Mouse (Mus musculus) midbrain, embryonic 13.5 days (tissue): ENCODE data around the gene Slc2a8. TPM values are rescaled to one million over a fixed set of nuclear protein-coding genes. Genes with fewer than 3 reads are reported as not detected.

Experiments
- ATAC-seq: fragments of 200-750 bp; cut with Nextera tagmentation; 2 replicates; pipeline ENCODE4 v1.8.0; 2017; ENCODE audit warnings: mild to moderate bottlenecking, moderate TSS enrichment, moderate library complexity
- H3K27ac ChIP-seq: fragments of 300-500 bp; sonication (generic); 2 replicates; pipeline ENCODE4 v1.5.1; 2015; ENCODE audit warnings: inconsistent platforms, mild to moderate bottlenecking, moderate library complexity
- H3K27me3 ChIP-seq: fragments of 300-500 bp; sonication (generic); 2 replicates; pipeline ENCODE4 v1.6.1; 2015; ENCODE audit warnings: mild to moderate bottlenecking, inconsistent platforms
- H3K36me3 ChIP-seq: fragments of 300-500 bp; sonication (generic); 2 replicates; pipeline ENCODE4 v1.6.1; 2015; ENCODE audit warnings: mild to moderate bottlenecking, inconsistent platforms
- H3K4me1 ChIP-seq: fragments of 300-500 bp; sonication (generic); replicated peaks from 2 replicates; pipeline ENCODE4 v1.6.1; 2015; ENCODE audit warnings: inconsistent platforms
- H3K4me2 ChIP-seq: fragments of 300-500 bp; sonication (generic); replicated peaks from 2 replicates; pipeline ENCODE4 v1.6.1; 2015; ENCODE audit warnings: moderate library complexity, mild to moderate bottlenecking, inconsistent platforms
- H3K4me3 ChIP-seq: fragments of 300-500 bp; sonication (generic); replicated peaks from 2 replicates; pipeline ENCODE4 v1.5.1; 2015; ENCODE audit warnings: mild to moderate bottlenecking, inconsistent platforms
- H3K9ac ChIP-seq: fragments of 300-500 bp; sonication (generic); replicated peaks from 2 replicates; pipeline ENCODE4 v1.6.1; 2015; ENCODE audit warnings: mild to moderate bottlenecking, inconsistent platforms
- H3K9me3 ChIP-seq: fragments of 300-500 bp; sonication (generic); 2 replicates; pipeline ENCODE4 v1.6.1; 2016; ENCODE audit warnings: mild to moderate bottlenecking, inconsistent platforms
- WGBS: fragments of 180-500 bp; shearing (Covaris S2); methylation state at CpG from one replicate; pipeline ENCODE4 v1.1.7; 2015; 5-methylcytosine and 5-hydroxymethylcytosine counted together
- polyA plus RNA-seq: library from polyadenylated mRNA; unstranded; fragments of >200 nt; fragmentation: Nextera tagmentation; extraction: Ambion mirVana; gene quantifications from 2 replicates; pipeline ENCODE4 v1.2.1, GENCODE M21; 2015

Slc2a8 gene
- polyA plus RNA-seq, 1 experiment from 2014 or later = 20.6 TPM

DNA sequence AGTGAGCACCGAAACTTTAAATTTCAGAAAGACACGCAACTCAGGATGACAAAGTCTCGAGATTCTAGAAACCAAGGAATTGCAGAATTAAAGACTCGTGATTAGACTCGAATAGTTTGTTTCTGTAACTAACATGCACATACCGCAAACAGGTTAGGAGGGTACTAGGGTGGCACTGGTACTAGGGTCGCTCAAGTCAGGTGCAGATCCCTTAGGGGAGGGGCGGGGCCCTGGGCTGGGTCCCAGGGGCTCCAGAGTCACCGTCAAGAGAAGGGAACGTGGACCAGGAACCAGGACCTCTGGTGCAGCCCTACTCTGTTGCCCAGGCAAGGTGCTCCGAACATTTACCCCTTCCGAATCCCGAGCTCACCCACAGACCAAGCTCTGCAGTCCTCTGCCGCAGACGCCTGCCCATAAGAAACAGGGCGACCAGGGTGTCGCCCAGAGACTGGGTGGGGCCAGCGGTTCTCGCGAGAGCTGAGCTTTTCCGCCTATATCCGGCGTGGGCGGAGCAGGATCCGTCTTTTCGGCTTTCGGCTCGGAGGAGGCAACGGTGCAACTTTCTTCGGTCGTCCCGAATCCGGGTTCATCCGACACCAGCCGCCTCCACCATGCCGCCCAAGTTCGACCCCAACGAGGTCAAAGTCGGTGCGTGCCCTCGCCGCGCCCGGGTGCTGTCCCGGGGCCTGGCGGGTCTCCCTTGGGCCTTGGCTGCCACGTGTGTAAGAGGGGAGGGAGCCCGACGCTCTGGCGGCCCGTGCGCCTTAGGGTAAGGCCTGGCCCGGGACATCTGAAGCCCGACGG is 20.5 kb downstream of the Slc2a8 start, which contains the start of the genes Rpl12 and Lrsam1:
Rpl12 (plus strand) TSS at position 368 of the 804 bp plus-strand sequence.
Lrsam1 (minus strand) TSS at position 423 of the 804 bp plus-strand sequence.
- peak; percentile 94 for ATAC-seq
- Histone ChIP-seq H3K4me2 (peak within 1 kb of the TSS; percentile 98), H3K36me3 (peaks cover 36% of the 10 kb centered on the region), H3K4me1 (peaks cover 45% of the 10 kb centered on the region), H3K27me3 (no peaks in the 10 kb centered on the region), H3K9ac (peak within 1 kb of the TSS; percentile 95), H3K9me3 (no peaks in the 10 kb centered on the region), H3K4me3 (peak within 1 kb of the TSS; percentile 85), H3K27ac (peak within 1 kb of the TSS; percentile 79)
- WGBS = 2% methylated on average over 55 of the region's 55 CpGs

DNA sequence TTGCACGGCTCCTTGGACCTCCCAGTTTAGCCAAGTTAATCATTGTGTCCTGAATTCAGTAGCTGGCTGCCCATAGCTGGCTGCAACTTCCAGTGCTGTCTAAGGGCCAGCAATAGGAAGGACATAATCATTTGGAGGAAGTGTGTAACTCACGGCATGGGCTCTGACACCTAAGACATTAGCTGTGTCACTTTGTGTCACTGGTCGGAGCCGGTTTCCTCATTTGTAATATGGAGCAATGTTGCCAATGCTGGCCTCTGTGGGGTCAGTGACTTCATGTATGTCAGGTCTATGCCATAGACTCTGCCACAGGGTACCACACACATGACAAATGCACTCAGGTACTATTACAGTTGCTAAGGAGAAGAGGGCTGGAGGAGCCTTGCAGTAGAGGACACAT is 21.6 kb downstream of the Slc2a8 start:
- Histone ChIP-seq H3K4me3 (peak overlapping the region; percentile 85), H3K36me3 (peaks cover 46% of the 10 kb centered on the region)

DNA sequence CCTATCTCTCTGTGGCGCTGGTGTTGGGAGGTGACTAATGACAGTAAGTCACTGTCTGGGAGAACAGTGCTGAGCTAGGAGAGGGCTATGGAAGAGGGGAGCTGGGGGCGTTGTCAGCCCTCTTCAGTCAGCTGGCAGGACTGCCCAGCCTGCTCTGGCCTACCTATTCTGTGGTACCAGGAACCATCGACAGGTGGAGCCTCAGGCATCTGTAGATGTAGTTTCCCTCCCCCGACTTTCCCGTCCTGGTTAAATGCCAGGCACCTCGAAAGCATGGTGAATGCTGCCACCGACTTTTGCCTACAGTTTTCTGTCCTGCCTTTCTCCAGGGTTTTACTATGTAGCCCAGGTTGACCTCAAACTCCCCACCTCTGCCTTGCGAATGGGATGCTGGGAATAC is 24.5 kb downstream of the Slc2a8 start:
- peaks cover 49% of the 10 kb centered on the region for H3K36me3 ChIP-seq
- no peak overlapping the region for H3K4me2 ChIP-seq
- H3K27ac ChIP-seq = no peak overlapping the region
- peaks cover 14% of the 10 kb centered on the region for H3K4me1 ChIP-seq
- WGBS = 62% methylated on average over 8 of the region's 8 CpGs
- H3K4me3 ChIP-seq = no peak overlapping the region
- H3K9me3 ChIP-seq = 0 out of 2 replicates have a peak, but pooled peaks cover 5% of the 10 kb centered on the region
- H3K27me3 ChIP-seq = no peaks in the 10 kb centered on the region
- H3K9ac ChIP-seq = no peak overlapping the region
- no peak for ATAC-seq

More for the DNA sequence above, 21.6 kb downstream of the Slc2a8 start:
- Histone ChIP-seq H3K4me1 (peaks cover 36% of the 10 kb centered on the region), H3K9me3 (no peaks in the 10 kb centered on the region), H3K4me2 (peak overlapping the region; percentile 98), H3K27ac (no peak overlapping the region), H3K9ac (peak overlapping the region; percentile 95), H3K27me3 (no peaks in the 10 kb centered on the region)
- 94% methylated on average over 4 of the region's 4 CpGs for WGBS
- no peak for ATAC-seq

DNA sequence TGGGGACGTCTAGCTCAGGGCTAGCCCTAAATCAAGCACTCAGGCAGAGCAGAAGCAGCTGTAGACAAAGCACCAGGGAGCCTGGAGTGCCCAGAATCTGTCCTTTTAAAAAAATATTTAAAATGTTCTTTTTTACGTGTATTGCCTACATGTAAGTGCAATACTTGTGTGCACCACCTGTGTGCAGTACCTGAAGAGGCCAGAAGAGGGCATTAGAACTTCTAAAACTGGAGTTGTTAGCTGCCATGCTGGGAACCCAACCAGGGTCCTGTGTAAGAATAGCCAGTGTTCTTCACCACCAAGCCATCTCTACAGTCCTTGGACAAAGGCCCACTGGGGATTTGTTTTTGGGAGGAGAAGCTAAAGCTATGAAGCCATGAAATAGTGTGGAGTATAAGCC is 27.3 kb downstream of the Slc2a8 start:
- Histone ChIP-seq H3K9ac (0 out of 2 replicates have a peak overlapping the region, but pooled peaks have one; percentile 19), H3K4me1 (no peaks in the 10 kb centered on the region), H3K4me2 (no peak overlapping the region), H3K9me3 (0 out of 2 replicates have a peak, but pooled peaks cover 5% of the 10 kb centered on the region), H3K27ac (no peak overlapping the region), H3K4me3 (no peak overlapping the region), H3K27me3 (no peaks in the 10 kb centered on the region), H3K36me3 (peaks cover 75% of the 10 kb centered on the region)
- ATAC-seq = no peak
- WGBS = 89% methylated on average over 2 of the region's 2 CpGs

DNA sequence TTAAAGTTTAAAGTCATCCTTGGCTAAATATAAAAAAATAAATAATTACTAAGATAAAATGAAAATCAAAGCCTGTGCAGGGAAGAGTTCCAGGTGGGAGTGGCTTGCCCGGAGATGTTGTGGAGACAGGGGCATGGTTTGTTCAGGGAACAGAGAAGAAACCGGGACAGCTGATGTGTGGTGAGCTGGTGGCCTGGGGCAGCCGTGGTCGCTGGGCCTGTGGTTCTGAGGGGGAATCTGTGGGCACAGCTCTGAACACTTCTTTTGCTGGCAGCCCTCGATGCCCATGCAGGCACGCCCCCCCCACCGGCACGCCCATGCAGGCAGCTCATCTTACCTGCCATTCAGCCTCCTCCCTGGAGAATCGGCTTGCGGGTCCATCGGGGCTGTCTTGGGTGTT is 34.4 kb downstream of the Slc2a8 start:
- no peaks in the 10 kb centered on the region for H3K27me3 ChIP-seq
- H3K4me3 ChIP-seq = no peak overlapping the region
- no peak overlapping the region for H3K4me2 ChIP-seq
- H3K36me3 ChIP-seq = peaks cover 88% of the 10 kb centered on the region
- H3K9me3 ChIP-seq = no peaks in the 10 kb centered on the region
- no peak for ATAC-seq
- no peak overlapping the region; the same call in 1 of the 2 replicates for H3K9ac ChIP-seq
- no peak overlapping the region for H3K27ac ChIP-seq
- no peaks in the 10 kb centered on the region for H3K4me1 ChIP-seq
- WGBS = 94% methylated on average over 11 of the region's 11 CpGs

DNA sequence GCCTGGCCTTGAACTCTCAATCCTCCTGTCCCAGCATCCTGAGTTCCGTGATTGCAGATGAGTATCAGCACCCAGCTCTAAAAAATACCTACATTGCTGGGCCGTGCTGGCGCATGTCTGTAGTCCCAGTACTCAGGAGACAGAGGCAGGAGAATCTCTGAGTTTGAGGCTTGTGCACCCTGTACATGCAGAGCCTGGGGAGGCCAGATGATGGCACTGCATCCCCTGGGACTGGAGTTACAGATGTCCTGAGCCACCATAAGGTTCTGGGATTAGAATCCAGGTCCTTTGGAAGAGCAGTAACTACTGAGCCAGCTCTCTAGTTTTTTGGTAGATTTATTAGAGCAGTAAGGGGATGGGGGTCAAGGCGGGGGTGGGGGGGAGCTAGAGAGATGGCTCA is 41.4 kb downstream of the Slc2a8 start:
- Histone ChIP-seq H3K9me3 (no peaks in the 10 kb centered on the region), H3K27me3 (no peaks in the 10 kb centered on the region), H3K36me3 (peaks cover 84% of the 10 kb centered on the region), H3K4me2 (no peak overlapping the region), H3K4me1 (no peaks in the 10 kb centered on the region), H3K4me3 (no peak overlapping the region), H3K27ac (no peak overlapping the region), H3K9ac (no peak overlapping the region)
- WGBS = 93% methylated on average over 4 of the region's 4 CpGs
- no peak for ATAC-seq

DNA sequence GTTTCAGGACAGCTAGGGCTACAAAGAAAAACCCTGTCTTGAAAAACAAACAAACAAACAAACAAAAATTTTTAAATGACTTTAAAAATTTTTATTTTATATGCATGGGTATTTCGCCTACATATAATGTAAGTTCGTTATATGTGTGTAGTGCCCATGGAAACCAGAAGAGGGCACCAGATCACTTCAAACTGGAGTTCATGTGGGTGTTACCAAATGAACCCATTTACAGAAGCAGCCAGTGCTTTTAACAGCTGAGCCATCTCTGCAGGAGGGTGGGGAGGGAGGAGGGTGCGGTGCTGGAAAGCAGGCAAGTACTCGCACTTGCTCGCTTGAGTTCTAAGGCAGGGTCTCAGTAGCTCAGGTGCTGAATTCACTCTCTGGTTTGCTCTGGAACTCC is 42.5 kb downstream of the Slc2a8 start:
- H3K27ac ChIP-seq = no peak overlapping the region
- no peak for ATAC-seq
- no peaks in the 10 kb centered on the region for H3K27me3 ChIP-seq
- H3K4me3 ChIP-seq = no peak overlapping the region
- no peak overlapping the region for H3K4me2 ChIP-seq
- peaks cover 84% of the 10 kb centered on the region for H3K36me3 ChIP-seq
- no peaks in the 10 kb centered on the region for H3K9me3 ChIP-seq
- no peak overlapping the region for H3K9ac ChIP-seq
- no peaks in the 10 kb centered on the region for H3K4me1 ChIP-seq
- WGBS = 70% methylated on average over 5 of the region's 5 CpGs

DNA sequence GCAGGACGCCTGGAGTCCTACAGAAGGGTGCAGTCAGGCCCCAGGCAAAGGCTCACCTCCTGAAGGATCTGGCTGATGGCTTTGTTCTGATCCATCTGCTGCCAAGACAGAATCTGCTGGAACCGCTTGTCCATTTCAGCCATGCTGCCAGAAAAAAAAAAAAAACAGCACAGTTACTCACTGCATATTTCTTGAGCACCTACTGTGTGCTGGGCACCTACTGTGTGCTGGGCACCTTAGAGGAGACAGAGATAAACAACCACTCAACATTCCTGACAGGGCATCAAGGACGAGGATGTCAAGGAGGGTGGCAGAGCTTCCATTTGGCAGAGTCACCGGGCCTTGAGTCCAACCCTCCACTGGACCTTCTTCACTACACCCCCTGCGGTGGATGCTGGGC is 43.1 kb downstream of the Slc2a8 start:
- H3K36me3 ChIP-seq = peaks cover 85% of the 10 kb centered on the region
- no peak for ATAC-seq
- 91% methylated on average over 5 of the region's 5 CpGs for WGBS

DNA sequence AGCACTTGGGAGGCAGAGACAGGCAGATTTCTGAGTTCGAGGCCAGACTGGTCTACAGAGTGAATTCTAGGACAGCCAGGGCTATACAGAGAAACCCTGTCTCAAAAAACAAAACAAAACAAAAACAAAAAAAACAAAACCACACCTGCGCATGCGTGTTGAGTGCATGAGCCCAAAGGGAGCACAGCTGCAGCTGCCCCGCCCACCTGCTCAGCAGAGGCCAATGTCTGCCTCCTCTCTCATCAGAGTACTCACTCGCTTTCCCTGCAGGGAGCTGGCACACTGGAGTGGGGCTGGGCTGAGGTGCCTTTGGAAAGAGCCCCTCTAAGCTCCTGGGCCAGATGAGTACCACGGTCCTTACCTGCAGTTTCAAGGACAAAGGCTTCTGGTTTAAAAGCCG is 50.2 kb downstream of the Slc2a8 start:
- peaks cover 71% of the 10 kb centered on the region for H3K36me3 ChIP-seq
- no peak overlapping the region for H3K27ac ChIP-seq
- no peaks in the 10 kb centered on the region for H3K9me3 ChIP-seq
- no peak overlapping the region for H3K4me2 ChIP-seq
- ATAC-seq = no peak
- H3K4me3 ChIP-seq = no peak overlapping the region
- H3K4me1 ChIP-seq = no peaks in the 10 kb centered on the region
- no peaks in the 10 kb centered on the region for H3K27me3 ChIP-seq
- no peak overlapping the region for H3K9ac ChIP-seq
- 79% methylated on average over 7 of the region's 7 CpGs for WGBS

More for the DNA sequence above, 43.1 kb downstream of the Slc2a8 start:
- Histone ChIP-seq H3K27ac (no peak overlapping the region), H3K9ac (no peak overlapping the region), H3K4me1 (no peaks in the 10 kb centered on the region), H3K4me2 (no peak overlapping the region), H3K9me3 (no peaks in the 10 kb centered on the region), H3K4me3 (no peak overlapping the region), H3K27me3 (no peaks in the 10 kb centered on the region)

DNA sequence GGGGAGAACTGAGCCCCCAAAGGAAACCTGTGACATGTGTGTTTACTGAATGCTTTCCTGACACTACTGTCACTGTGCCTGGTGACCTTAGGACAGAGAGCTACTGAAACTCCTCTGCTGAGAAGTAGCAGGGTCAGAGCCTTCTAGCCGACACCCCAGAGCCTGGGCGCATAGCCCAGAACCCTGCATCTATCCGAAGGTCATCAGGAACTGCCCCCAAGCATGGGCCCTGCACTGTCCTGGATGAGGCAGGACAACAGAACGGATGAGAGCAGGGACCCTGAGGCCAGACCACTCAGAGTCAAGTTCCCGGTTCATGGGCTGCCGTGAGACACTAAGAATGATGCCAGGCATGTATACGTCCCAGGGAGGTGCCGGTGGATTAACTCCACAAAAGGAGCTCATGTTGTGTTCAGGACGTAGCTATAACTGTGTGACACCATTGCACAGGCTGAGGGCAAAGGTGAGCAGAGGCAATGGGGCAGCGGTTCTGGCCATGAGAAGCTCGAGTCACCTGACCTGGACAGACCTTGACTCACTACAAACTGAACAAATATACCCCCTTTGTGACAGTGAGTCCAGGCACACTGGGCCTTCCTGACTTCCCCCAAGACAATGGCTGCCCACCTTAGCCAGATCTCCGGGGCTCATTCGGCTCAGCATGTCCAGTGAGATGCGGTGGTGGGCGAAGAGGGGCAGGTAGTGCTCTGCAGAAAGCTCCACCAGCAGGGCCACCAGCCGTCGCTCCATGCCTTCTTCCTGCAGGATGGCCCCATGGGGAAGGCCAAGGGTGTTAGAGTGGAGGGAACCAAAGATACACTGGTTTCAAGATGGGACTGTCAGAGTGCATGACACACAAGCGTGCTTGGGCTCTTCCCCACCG is 52.7 kb downstream of the Slc2a8 start:
- H3K9ac ChIP-seq = no peak overlapping the region
- H3K4me1 ChIP-seq = no peaks in the 10 kb centered on the region
- H3K4me2 ChIP-seq = no peak overlapping the region
- H3K9me3 ChIP-seq = no peaks in the 10 kb centered on the region
- no peak overlapping the region for H3K4me3 ChIP-seq
- 0 out of 2 replicates have a peak, but pooled peaks have one; percentile 18 for ATAC-seq
- peaks cover 69% of the 10 kb centered on the region for H3K36me3 ChIP-seq
- 87% methylated on average over 19 of the region's 19 CpGs for WGBS
- no peaks in the 10 kb centered on the region for H3K27me3 ChIP-seq
- H3K27ac ChIP-seq = no peak overlapping the region

DNA sequence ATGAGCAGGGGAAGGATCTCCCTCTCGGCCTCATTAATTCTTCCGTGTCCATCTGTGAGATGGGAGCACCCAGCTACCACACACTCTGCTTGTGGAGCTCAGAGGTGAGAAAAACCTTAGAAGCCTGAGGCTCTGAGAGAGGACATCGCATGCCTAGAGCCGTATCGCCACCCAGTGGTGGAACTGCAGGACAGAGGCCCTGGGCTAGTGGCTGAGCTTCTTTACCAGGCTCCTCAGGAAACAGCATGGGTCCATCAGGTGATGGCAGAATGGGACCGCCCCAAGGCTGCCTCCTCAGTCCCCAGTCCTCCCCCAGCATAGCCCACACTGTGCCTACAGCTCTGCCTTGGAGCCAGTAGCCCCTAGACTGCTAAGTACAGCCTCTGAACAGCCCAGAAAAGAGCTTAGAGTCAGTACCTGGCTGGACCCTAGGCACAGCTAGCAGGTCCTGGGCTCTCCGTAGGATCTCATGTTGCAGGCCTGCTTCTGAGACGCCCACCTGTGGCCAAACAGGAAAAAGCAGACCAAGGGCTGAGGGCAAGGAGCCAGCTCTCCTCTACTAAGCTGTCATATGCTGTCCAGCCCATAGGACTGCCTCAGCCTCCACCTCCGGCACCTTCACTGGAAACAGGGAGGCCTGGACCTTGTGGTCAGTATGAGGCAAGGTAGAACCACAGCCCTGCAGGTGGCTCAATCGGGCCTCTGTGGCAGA is 53.5 kb downstream of the Slc2a8 start:
- H3K36me3 ChIP-seq = peaks cover 69% of the 10 kb centered on the region
- H3K4me2 ChIP-seq = no peak overlapping the region
- WGBS = 31% methylated on average over 10 of the region's 10 CpGs
- H3K27ac ChIP-seq = no peak overlapping the region
- H3K9ac ChIP-seq = no peak overlapping the region
- peak; percentile 68 for ATAC-seq
- no peak overlapping the region for H3K4me3 ChIP-seq
- H3K27me3 ChIP-seq = no peaks in the 10 kb centered on the region
- H3K4me1 ChIP-seq = no peaks in the 10 kb centered on the region
- no peaks in the 10 kb centered on the region for H3K9me3 ChIP-seq
